Mouse (Mus musculus) forebrain, embryonic 16.5 days (tissue): ENCODE measurements around the gene Rbl1. TPM values are rescaled to one million over a fixed set of nuclear protein-coding genes. Genes with fewer than 3 reads are reported as not detected.

Source experiments
- ATAC-seq: fragments of 200-750 bp; cut with Nextera tagmentation; 2 replicates; pipeline ENCODE4 v1.8.0; 2017; ENCODE audit warnings: mild to moderate bottlenecking, moderate library complexity
- H3K27ac ChIP-seq: fragments of 300-500 bp; sonication (generic); 2 replicates; pipeline ENCODE4 v1.5.1; 2014; ENCODE audit warnings: low read length, control low read depth
- H3K27me3 ChIP-seq: fragments of 300-500 bp; sonication (generic); replicated peaks from 2 replicates; pipeline ENCODE4 v1.6.1; 2014; ENCODE audit warnings: low read length; ENCODE audit not compliant: control insufficient read depth, insufficient read depth
- H3K36me3 ChIP-seq: fragments of 300-500 bp; sonication (generic); 2 replicates; pipeline ENCODE4 v1.6.1; 2014; ENCODE audit not compliant: control insufficient read depth, insufficient read depth
- H3K4me1 ChIP-seq: fragments of 300-500 bp; sonication (generic); replicated peaks from 2 replicates; pipeline ENCODE4 v1.6.1; 2014; ENCODE audit warnings: low read length; ENCODE audit not compliant: control insufficient read depth, insufficient read depth
- H3K4me2 ChIP-seq: fragments of 300-500 bp; sonication (generic); 2 replicates; pipeline ENCODE4 v1.6.1; 2014; ENCODE audit warnings: mild to moderate bottlenecking, low read length, control low read depth
- H3K4me3 ChIP-seq: fragments of 300-500 bp; sonication (generic); replicated peaks from 2 replicates; pipeline ENCODE4 v1.5.1; 2014; ENCODE audit warnings: mild to moderate bottlenecking, low read length, control low read depth
- H3K9ac ChIP-seq: fragments of 300-500 bp; sonication (generic); replicated peaks from 2 replicates; pipeline ENCODE4 v1.6.1; 2014; ENCODE audit warnings: low read depth, low read length, control low read depth
- H3K9me3 ChIP-seq: fragments of 300-500 bp; sonication (generic); 2 replicates; pipeline ENCODE4 v1.6.1; 2016; ENCODE audit warnings: low read length; ENCODE audit not compliant: control insufficient read depth
- WGBS: fragments of 180-500 bp; shearing (Covaris S2); extraction: QIAGEN DNeasy Blood & Tissue Kit; methylation state at CpG from one replicate; pipeline ENCODE4 v1.1.7; 2014; 5-methylcytosine and 5-hydroxymethylcytosine counted together
- polyA plus RNA-seq: library from polyadenylated mRNA; unstranded; fragments of >200 nt; fragmentation: Nextera tagmentation; extraction: Ambion mirVana; gene quantifications from 2 replicates; pipeline ENCODE4 v1.2.1, GENCODE M21; 2015

Rbl1 gene
- polyA plus RNA-seq, 1 experiment from 2014 or later, result 11.1 TPM

DNA sequence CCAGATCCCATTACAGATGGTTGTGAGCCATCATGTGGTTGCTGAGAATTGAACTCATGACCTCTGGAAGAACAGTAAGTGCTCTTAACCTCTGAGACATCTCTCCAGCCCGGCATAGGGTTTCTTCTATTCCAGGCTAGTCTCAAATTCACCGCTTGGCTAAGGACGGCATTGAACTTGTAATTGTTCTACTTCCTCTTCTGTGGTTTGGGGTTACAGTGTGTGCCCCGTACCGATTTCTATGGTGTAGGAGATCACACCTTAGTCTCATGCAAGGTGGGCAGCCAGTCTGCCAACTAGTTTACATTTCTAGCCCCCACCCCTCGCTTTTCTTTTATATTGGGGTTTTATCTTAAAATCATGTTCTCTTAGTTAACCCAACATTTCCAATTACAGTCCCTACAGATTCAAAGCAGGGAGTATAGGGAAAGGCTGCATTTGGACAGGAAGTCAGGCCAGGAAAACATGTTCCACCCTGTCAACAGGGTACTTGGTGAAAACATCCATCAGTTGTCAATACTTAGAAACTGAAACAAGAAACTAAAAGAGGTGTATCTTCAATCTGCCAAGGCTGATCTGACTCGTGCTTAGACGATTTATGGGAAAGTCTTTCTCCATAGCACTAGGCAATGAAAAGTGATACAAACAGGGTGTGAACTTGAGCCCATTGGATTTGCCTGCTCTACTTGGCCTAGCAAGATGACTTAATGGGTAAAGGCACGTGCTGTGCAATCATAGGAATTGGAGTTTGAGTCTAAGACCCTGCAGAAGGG lies 66.2 kb downstream of the Rbl1 start:
- no peaks in the 10 kb centered on the region for H3K27me3 ChIP-seq
- no peaks in the 10 kb centered on the region for H3K36me3 ChIP-seq
- peaks cover 5% of the 10 kb centered on the region for H3K4me1 ChIP-seq
- H3K27ac ChIP-seq, result no peak overlapping the region
- whole genome bisulfite sequencing, result 88% methylated on average over 9 of the region's 9 CpGs
- no peak overlapping the region for H3K4me3 ChIP-seq
- H3K9me3 ChIP-seq, result no peaks in the 10 kb centered on the region
- H3K9ac ChIP-seq, result no peak overlapping the region
- ATAC-seq, result no peak
- no peak overlapping the region for H3K4me2 ChIP-seq

DNA sequence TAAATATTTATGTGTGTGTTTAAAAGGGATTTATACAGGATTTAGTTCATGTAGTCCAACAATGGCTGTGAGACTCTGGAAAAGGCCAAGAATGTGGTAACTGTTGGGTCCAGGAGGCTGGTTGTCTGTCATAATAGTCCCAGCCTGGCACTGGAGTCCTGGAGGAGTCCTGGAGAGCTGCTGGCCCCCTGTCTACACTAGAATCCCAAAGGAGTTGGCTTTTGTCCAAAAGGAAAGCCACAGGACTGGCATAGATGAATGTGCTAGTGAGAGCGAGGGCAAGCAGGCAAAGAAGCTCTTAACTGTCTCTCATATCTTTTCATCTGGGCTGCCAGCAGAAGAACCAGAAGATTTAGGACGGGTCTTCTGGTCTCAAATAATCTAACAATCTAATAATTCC lies 67.7 kb downstream of the Rbl1 start:
- no peaks in the 10 kb centered on the region for H3K27me3 ChIP-seq
- no peak overlapping the region for H3K4me3 ChIP-seq
- H3K9ac ChIP-seq, result no peak overlapping the region
- H3K9me3 ChIP-seq, result no peaks in the 10 kb centered on the region
- H3K27ac ChIP-seq, result no peak overlapping the region
- no peak overlapping the region for H3K4me2 ChIP-seq
- H3K4me1 ChIP-seq, result peaks cover 5% of the 10 kb centered on the region
- no peaks in the 10 kb centered on the region for H3K36me3 ChIP-seq
- WGBS, result 76% methylated on average over 2 of the region's 2 CpGs
- no peak for ATAC-seq

DNA sequence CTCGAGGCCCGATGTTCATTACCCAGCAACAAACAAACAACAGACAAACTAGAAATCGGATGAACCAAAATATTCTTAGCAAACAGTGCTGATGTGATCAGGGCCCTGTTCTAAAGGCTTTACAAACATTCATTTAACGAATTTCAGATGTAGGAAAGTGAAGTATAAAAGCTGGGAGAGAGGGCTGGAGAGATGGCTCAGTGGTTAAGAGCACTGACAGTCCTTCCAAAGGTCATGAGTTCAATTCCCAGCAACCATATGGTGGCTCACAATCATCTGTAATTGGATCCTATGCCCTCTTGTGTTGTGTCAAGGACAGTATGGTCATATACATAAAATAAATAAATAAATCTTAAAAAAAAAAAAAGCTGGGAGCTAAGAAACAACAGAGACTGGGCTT lies 68.2 kb downstream of the Rbl1 start:
- no peak overlapping the region for H3K9ac ChIP-seq
- ATAC-seq, result no peak
- 89% methylated on average over 4 of the region's 4 CpGs for WGBS
- no peak overlapping the region for H3K4me3 ChIP-seq
- H3K27ac ChIP-seq, result no peak overlapping the region
- no peaks in the 10 kb centered on the region for H3K27me3 ChIP-seq
- H3K9me3 ChIP-seq, result no peaks in the 10 kb centered on the region
- H3K4me1 ChIP-seq, result peaks cover 5% of the 10 kb centered on the region
- no peaks in the 10 kb centered on the region for H3K36me3 ChIP-seq
- no peak overlapping the region for H3K4me2 ChIP-seq

DNA sequence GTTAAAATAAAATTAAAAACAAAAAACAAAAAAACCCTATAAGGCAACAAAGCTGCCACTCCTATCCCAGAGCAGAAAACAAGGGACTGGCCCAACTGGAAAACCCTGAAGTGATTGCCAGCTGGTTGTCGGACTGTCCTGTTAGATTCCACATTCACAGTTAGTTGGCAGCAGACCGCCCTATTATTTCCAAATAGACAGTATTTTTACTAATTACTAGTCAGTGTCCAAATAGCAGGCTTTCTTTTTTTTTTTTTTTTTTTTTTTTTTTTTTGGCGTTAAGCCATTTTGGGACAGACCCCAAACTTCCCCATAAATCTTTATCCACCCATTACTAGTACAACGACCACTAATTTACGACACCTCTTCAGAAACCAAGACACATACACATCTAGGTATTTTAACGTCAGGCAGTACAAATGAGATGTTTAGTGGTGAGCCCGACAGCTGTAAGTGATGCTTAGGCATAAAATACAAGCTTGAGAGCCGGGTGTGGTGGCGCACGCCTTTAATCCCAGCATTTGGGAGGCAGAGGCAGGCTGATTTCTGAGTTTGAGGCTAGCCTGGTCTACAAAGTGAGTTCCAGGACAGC lies 68.7 kb downstream of the Rbl1 start:
- Histone ChIP-seq H3K9ac (peak overlapping the region; percentile 79), H3K4me2 (peak overlapping the region; percentile 97), H3K4me3 (peak overlapping the region; percentile 79), H3K9me3 (no peaks in the 10 kb centered on the region), H3K36me3 (no peaks in the 10 kb centered on the region), H3K4me1 (peaks cover 5% of the 10 kb centered on the region), H3K27me3 (no peaks in the 10 kb centered on the region), H3K27ac (no peak overlapping the region)
- peak; percentile 22; the same call in 1 of the 2 replicates for ATAC-seq
- 69% methylated on average over 10 of the region's 10 CpGs for WGBS

DNA sequence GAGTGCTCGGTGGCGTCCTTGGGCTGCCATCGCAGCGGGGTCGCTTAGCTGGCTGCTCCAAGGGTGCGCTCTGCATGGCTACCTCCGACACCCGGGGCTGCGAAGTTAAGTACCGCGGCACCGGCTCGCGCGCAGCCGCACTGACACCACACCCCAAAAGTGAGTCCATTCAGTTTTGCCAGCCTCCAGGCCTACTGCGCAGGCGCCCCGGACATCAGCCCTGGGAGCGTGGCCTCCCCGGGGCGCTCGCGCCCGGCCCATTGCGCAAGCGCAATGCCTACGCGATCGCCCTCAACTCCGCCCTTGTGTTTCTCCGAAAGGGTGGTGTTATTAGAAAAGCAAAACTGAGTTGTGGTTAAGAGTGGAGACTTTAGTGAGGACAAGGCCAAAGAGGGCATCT lies 69.3 kb downstream of the Rbl1 start, which contains the start of gene Samhd1:
Gene Samhd1, minus strand, starts transcription at position 252 of the 400 bp plus-strand sequence.
- Histone ChIP-seq H3K36me3 (no peaks in the 10 kb centered on the region), H3K9ac (peak within 1 kb of the TSS; percentile 79), H3K27me3 (no peaks in the 10 kb centered on the region), H3K4me1 (peaks cover 5% of the 10 kb centered on the region), H3K4me3 (peak within 1 kb of the TSS; percentile 79), H3K9me3 (no peaks in the 10 kb centered on the region), H3K27ac (no peak within 1 kb of the TSS), H3K4me2 (peak within 1 kb of the TSS; percentile 97)
- peak; percentile 92 for ATAC-seq
- under 1% methylated on average over 32 of the region's 32 CpGs for WGBS

DNA sequence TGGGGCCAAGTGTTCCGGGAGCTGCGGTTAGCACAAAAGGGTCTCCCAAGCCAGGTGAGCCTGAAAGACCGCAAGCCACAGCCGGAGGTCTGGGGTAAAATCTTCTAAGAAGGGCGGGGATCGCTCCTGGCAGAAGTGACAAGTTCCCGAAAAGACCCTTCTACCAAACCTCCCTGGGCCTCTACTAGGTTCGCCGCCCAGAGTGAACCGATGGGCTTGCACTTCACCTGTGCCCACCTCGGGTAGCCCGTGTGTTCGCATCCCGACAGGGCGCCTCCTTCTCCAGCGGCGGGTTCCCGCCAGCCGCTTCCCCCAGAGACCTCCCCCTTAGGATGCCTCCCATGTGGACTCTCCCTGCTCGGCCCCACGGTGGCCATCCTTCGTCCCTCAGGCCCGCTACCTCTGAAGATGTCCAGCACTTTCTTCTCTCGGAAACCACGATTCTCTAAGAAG lies 69.8 kb downstream of the Rbl1 start:
- no peaks in the 10 kb centered on the region for H3K27me3 ChIP-seq
- no peaks in the 10 kb centered on the region for H3K36me3 ChIP-seq
- peak overlapping the region; percentile 97 for H3K4me2 ChIP-seq
- peak overlapping the region; percentile 79 for H3K9ac ChIP-seq
- H3K27ac ChIP-seq, result no peak overlapping the region
- peak overlapping the region; percentile 79 for H3K4me3 ChIP-seq
- peak; percentile 63 for ATAC-seq
- no peaks in the 10 kb centered on the region for H3K9me3 ChIP-seq
- WGBS, result 0% methylated on average over 25 of the region's 25 CpGs
- peaks cover 5% of the 10 kb centered on the region for H3K4me1 ChIP-seq

DNA sequence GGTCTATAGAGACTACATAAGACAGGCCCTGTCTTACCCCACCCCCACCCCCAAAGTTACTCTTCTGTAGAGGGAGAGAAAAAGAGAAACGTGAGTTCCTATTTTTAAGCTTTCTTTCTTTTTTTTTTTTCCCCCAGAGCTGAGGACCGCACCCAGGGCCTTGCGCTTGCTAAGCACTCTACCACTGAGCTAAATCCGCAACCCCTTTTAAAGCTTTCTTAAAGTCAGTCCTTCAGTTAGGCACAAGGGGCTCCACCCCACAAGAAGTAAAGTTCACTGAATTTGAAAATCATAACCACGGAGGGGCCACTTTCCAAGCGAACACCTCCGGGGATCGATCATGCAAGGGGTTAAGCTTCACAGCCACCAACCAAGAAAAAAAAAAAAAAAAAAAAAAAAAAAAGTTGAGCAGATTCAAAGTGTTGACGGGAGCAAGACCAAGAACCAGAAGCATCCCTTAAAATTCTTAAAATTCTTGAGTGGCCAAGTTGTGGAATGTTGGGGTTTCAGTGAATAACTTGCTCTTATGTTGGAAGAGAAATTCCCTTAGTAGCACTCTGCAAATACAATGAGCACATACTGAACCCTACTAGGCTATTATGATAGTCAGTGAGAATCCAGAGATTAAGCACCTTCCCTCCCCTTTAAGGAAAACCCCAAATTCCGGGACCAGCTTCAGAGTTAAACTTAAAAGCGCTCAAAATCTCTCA lies 70.4 kb downstream of the Rbl1 start:
- H3K27ac ChIP-seq, result no peak overlapping the region
- H3K9me3 ChIP-seq, result no peaks in the 10 kb centered on the region
- H3K9ac ChIP-seq, result peak overlapping the region; percentile 79
- WGBS, result 12% methylated on average over 11 of the region's 11 CpGs
- H3K4me2 ChIP-seq, result peak overlapping the region; percentile 97
- peaks cover 5% of the 10 kb centered on the region for H3K4me1 ChIP-seq
- H3K36me3 ChIP-seq, result no peaks in the 10 kb centered on the region
- no peaks in the 10 kb centered on the region for H3K27me3 ChIP-seq
- ATAC-seq, result no peak
- peak overlapping the region; percentile 79 for H3K4me3 ChIP-seq

DNA sequence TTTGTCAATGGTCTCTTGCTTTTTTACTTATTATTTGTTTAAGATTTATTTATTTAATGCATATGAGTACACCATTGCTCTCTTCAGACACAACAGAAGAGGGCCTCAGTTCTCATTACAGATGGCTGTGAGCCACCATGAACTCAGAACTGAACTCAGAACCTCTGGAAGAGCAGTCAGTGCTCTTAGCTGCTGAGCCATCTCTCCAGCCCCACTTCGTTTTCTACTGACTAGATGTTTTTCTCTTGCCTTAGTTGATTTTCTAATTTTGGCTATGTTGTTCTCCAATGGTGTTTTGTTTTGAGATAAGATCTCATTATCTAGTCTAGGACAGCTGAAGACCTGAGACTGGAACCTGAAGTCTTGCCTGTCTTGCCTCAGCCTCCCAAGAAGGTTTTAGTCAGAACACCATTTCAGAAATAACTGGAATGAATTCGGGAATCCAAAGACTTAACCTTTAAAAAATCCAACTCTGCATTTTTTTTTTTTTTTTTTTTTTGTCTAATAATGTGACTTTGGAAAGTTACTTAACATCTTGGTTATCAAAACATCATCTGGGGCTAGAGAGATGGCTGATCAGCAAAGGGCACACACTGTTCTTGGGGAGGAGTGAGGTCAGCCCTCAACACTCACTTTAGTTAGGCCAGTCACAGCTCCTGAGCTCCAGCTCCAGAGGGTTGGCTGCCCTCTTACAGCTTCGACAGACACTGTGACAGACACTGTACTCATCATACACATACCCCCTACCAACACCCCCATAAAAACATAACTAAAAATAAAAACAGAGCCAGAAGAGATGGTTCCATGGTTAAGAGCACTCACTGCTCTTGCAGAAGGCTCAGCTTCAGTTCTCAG lies 71.4 kb downstream of the Rbl1 start:
- no peak overlapping the region for H3K4me3 ChIP-seq
- H3K9ac ChIP-seq, result no peak overlapping the region
- no peaks in the 10 kb centered on the region for H3K36me3 ChIP-seq
- peaks cover 5% of the 10 kb centered on the region for H3K4me1 ChIP-seq
- H3K27ac ChIP-seq, result no peak overlapping the region
- no peaks in the 10 kb centered on the region for H3K9me3 ChIP-seq
- H3K27me3 ChIP-seq, result no peaks in the 10 kb centered on the region
- ATAC-seq, result no peak
- no peak overlapping the region for H3K4me2 ChIP-seq
- WGBS, result 83% methylated on average over 3 of the region's 3 CpGs
